Mouse (Mus musculus): ENCODE measurements around the gene Bak1.

- TF ChIP-seq CTCF (IDR thresholded peaks at IDR 0.05) = no peak
- TF ChIP-seq EP300 (IDR thresholded peaks at IDR 0.05) = no peak
Measured at GRCm38 (mm10) chr17:26994410-26994809, 34.4 kb downstream of the Bak1 start.
